Mouse (Mus musculus) heart, adult 9 months (tissue): ENCODE results near the gene Nt5dc3.

Experiments used
- DNase-seq, 2 experiments: peaks; one replicate each; pipeline ENCODE4 v3.0.0; 2022; ENCODE audit warnings: low spot score in 2 of 2

Gene Nt5dc3

DNA sequence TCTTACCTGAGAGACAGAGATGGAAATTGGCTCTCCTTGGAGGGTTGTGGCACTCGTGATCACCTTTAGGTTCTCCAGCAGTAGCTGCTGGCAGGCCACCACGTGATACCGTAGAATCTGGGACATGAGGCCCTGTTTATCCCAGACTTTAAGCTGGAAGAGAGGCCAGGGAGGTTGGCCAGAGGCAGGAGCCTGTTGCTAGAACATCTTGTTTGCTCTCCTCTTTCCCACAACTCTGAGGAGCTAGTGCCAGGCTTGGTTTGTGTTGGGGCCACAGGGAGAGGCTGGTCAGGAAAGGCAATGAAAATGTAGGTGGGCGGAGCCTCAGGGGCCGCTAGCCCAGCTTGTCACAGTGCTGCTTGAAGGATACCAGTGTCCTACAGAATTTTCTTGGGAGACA is 93.8 kb downstream of the Nt5dc3 start:
- DNase-seq = no peak

DNA sequence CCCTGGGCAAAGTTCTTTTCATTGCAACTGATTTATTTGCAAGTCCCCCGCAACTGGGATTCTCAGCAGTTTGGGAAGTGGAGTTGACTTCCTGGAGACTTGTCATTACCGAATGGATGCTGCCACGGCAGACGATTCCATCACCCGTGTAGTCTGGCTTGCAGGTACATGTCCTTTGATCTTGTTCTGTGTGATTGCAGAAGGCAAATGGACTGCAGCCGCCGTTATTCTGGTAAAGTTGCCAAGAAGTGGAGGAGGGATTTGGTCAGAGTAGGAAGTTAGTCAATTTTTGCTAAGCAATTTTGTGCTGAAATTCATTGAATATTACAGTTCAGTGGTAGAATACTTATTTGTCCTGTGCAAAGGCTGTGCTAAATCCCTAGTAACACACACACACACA is 99.9 kb downstream of the Nt5dc3 start:
- no peak for DNase-seq

DNA sequence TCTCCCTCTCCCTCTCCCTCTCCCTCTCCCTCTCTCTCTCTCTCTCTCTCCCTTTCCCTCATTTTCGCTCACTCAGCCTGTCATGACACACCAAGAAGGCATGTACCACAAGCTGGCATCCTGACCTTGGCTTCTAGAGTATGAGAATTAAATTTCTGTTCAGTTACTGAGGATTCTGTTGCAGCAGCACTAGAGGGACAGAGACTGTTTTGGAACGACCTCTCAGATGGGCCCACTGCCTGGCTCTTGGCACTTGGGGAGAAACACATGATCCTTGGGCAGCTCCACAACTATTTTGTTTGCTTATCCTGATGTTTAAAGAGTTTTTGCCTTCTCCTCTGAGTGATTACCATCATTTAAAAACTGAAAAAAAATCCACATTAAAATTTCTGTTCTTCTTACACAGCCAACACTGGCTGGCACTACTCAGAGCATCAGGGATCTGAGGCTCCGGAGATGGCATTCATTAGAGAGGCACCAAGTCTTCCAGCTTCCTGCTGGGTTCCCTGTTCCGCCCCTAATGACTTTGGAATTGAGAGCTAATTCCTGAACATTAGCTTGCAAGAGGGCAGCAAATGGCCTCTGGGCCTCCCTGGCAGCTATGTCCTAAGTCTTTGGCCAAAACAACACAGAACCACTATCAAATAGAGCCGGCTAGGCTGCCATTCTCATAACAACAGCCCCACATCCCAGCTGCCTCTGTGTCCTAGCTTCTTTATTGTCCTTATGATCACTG is 101.4 kb downstream of the Nt5dc3 start:
- no peak for DNase-seq

DNA sequence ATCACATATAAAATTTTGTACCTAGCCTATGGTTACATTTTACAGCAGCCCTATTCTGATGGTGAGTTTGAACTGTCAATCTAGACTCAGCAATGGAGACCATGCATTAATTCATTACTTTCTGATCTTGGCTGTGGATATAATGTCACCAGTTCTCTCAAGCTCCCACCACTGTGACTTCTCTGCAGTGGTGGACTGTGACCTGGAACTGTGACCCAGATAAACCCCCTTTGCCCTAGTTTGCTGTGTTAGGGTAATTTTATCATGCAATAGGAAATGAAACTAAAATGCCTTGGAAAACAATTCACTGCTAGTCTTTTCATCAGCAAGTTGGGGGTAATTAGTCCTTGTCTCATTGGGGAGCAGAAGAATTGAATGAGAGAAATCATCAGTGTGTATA is 102.6 kb downstream of the Nt5dc3 start:
- DNase-seq = no peak

DNA sequence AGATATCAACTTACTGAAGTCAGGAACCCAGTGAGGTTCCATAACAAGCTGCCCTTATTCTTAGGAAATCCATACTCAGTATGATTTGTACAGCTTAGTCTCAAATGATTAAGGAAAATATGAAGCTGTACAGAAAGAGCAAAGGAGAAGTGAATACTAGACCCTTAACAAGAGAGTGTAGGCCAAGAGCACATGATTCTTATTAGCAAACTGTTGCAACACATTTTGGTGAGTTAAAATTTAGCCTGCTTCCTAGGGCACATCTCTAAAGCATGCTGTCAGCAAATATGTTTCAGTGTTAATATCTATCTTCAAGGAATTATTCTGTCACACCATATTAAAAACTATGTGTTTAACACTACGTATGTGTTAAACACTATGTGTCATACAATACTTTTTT is 107.6 kb downstream of the Nt5dc3 start:
- no peak for DNase-seq
